Mouse (Mus musculus) skeletal muscle tissue, adult 2 months (tissue): Measurements from ENCODE around the gene Ms4a13.
A peak's percentile ranks its signal among the peaks of the same experiment; 100 is the strongest.
"Not testable (repeated sequence)": the region's sequence is repeated elsewhere in the genome, so short reads cannot be mapped to it uniquely, and the experiment has no call there.

Source experiments
- DNase-seq: peaks from one replicate; pipeline ENCODE4 v3.0.0-alpha.2; 2012; ENCODE audit warnings: low read depth, low spot score

Gene Ms4a13

GRCm38 (mm10) chr19:11196546-11196945 is at the start of gene Ms4a13:
Ms4a13 (minus strand) TSS chr19:11196737.
- DNase-seq = no peak

GRCm38 (mm10) chr19:11244230-11244629 is 47.7 kb upstream of the Ms4a13 start:
- peak; percentile 23 for DNase-seq

DNA sequence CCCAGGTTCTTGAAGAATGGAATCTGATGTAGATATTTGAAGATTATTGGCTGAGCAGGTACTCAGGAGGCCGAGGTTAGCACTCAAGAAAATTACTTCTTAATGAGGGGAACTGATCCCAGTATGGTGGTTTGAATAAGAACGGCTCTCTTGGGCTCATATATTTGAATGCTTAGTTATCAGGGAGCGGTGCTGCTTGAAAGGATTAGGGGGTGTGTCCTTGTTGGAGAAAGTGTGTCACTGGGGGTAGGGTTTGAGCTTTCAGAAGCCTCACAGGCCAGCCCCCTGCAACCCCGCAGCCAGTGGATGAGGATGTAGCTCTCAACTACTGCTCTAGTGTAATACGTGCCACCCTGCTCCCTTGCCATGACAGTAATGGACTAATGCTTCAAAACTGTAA is 46.0 kb upstream of the Ms4a13 start:
- DNase-seq = no peak

GRCm38 (mm10) chr19:11235820-11236219 is 39.3 kb upstream of the Ms4a13 start:
- no peak for DNase-seq

DNA sequence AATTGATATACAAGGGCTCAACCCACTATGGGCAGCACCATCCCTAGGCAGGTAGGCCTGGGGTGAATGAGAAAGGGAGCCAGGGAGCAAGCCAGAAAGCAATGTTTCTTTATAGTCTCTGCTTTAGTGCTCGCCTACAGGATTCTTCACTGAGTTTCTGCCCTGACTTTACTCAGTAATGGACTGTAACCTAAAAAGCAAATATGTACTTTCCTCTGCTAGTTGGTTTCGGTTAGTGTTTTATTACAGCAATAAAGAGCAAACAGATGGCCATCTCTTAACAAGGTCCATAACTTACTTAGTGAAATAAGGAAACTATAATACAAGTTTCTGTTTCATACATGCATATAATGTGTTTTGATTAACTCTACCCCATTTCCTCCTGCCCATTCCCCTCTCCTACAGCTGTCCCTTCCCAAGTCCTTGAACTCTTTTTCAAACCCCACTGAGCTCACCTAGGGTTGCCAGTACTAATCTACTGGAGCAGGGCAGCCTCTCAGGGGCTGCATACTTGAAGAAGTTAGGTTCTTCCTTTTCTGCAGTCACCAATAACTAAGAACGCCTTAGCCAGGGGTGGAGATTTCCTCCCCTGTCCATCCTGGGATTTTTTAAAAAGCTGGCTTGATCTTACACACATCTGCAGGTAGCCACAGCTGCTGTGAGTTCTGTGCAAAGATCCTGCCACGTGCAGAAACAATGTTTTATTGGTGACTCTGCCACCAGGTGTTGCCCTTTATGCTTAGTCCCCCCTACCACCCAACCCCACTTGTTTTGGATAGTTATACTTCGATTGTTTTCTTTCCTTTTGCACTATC is 38.6 kb upstream of the Ms4a13 start:
- no peak for DNase-seq

DNA sequence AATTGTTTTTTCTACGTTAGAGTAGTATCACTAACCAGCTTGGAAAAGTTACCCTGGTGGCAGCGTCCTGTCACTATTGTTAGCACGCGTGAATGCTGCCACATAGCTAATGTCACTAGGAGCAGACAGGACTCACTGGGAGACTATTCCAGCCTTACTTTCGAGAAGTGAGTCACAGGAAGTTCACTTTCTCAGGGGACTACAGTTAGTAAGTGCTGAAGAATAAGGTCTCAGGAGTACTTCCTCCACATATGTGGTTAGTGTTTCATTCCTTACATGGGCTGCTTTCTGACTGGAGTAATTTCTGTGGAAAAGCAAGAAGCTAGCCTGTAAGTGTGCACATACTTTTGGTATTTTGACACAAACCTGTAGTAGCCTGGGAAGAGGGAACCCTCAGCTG is 37.7 kb upstream of the Ms4a13 start:
- DNase-seq = no peak

DNA sequence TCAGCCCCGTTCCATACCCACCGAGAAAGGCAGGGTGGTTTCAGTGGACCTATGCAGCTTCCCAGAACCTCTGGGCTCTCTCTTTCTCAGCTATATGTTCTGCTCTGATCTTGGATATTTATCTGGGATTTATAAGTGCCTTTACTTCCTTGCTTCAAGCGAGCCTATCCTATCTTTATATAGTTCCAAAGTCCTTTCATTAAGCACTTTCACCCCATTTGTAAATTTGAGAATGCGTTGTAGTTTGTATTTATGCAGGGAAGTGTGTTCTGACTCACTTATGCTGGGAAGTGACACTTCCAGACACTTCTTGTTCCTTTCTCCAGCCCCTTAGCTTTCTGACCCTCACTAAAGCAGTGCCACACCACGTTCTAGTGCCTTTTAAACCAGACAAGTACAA is 35.8 kb upstream of the Ms4a13 start, which contains the start of gene Ms4a12:
Gene Ms4a12, minus strand, starts transcription at position 101 of the 400 bp plus-strand sequence.
- DNase-seq = no peak

DNA sequence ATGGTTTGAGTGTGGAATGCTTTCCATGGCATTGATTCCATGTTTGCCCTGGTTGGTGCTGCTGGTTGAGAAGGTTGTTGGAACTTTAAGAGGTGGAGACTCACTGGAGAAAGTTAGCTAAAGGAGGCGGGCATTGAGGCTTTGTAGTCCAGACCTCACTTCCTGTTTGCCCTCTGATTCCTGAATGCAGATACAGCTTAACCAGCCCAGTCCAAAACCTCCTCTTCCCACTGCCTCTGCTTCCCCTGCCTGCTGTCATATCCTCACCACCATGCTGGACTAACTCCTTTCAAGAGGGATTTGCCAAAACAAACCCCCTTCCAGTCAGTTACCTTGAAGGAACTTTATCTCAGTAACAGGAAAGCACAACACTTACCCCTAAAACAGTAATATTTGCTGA is 4.0 kb downstream of the Ms4a13 start:
- DNase-seq = no peak

DNA sequence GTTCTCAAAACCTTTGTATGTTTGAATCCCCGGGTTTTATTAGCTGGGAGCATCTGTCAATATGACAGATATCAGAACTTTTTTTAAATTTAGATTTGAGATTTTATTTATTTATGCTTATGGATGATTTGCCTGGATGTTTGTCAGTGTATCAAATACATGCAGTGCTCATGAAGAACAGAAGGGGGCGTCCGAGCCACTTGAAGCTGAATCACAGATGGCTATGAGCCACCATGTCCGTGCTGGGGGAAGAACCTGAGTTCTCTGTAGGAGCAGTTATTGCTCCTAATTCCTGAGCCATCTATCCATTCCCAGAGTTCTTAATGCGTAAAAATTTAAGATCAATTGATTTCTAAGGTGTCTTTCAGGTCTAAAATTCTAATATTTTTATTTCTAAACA is 12.4 kb downstream of the Ms4a13 start:
- peak; percentile 7 for DNase-seq

GRCm38 (mm10) chr19:11177464-11177863 is 19.1 kb downstream of the Ms4a13 start:
- no peak for DNase-seq

GRCm38 (mm10) chr19:11165172-11165571 is 31.4 kb downstream of the Ms4a13 start, which contains the start of gene 1700025F22Rik:
1700025F22Rik (minus strand) TSS chr19:11165320.
- no peak for DNase-seq

DNA sequence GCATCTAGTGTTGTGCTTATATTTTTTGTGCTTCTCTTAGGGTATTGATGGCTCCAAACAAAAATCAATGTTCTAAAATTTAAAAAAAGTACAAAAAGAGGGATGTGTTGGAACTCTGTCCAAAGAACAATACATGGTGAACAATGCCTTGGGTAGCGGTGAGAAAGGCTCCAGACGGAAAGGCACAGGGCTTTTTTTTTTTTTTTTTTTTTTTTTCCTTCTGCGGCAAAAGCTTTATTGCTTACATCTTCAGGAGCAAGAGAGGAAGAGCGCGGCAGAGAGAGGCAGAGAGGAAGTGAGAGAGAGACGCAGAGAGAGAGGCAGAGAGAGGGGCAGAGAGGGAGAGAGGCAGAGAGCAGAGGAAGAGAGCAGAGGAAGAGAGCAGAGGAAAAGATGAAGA is 38.6 kb downstream of the Ms4a13 start:
- not testable (repeated sequence) for DNase-seq

GRCm38 (mm10) chr19:11135336-11135735 is 61.2 kb downstream of the Ms4a13 start:
- no peak for DNase-seq

DNA sequence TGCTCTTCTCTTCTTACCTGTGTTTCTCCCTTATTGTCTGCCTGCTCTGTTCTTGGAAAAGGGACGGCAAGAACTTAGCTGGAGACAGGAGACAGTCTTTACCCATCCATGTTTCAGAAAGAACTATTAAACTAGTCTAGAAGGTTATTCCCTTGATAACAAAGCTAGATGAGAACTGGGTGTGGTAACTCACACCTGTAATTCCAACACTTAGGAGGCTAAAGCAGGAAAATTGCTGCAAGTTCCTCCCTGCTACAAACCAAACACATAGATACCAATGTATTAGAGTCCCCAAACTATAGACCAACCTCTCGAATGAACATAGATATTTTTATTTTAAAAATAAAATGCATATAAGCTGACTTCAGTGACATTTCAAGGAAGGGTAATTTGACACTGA is 61.7 kb downstream of the Ms4a13 start:
- no peak for DNase-seq

- not testable (repeated sequence) for DNase-seq
Measured at GRCm38 (mm10) chr19:11130776-11131175, 65.8 kb downstream of the Ms4a13 start, which contains the start of gene 1700017D01Rik. 1700017D01Rik (minus strand) TSS chr19:11130876.

- no peak for DNase-seq
Measured at GRCm38 (mm10) chr19:11129702-11130101, 66.8 kb downstream of the Ms4a13 start.

DNA sequence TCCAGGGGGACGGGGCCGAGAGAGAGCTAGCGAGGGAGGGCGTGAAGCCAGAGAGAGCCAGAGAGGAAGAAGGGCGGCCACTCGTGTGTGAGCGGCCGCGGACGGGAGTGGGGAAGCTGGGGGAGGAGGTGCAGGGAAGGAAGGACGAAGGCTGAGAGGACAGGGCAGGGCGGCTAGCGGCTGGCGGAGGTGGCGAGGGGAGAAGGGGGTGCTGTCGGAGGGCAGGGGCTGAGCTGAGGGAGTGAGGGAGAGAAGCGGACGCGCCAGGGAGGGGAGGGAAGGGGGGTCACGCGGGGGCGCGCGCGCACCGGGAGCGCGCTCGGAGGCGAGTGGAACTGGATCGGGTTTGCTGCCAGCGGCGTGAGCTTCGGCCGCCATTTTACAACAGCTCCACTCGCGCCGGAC is 75.5 kb downstream of the Ms4a13 start:
- not testable (repeated sequence) for DNase-seq
